Mouse (Mus musculus): ENCODE measurements at regions not wholly inside any gene's neighbourhood (a gene's known extent, or its start where the extent isn't known, plus 50 kb on each side); places are given as distances from the start of the nearest gene placed in this dataset.
"Not testable (repeated sequence)": the region's sequence is repeated elsewhere in the genome, so short reads cannot be mapped to it uniquely, and the experiment has no call there.

DNA sequence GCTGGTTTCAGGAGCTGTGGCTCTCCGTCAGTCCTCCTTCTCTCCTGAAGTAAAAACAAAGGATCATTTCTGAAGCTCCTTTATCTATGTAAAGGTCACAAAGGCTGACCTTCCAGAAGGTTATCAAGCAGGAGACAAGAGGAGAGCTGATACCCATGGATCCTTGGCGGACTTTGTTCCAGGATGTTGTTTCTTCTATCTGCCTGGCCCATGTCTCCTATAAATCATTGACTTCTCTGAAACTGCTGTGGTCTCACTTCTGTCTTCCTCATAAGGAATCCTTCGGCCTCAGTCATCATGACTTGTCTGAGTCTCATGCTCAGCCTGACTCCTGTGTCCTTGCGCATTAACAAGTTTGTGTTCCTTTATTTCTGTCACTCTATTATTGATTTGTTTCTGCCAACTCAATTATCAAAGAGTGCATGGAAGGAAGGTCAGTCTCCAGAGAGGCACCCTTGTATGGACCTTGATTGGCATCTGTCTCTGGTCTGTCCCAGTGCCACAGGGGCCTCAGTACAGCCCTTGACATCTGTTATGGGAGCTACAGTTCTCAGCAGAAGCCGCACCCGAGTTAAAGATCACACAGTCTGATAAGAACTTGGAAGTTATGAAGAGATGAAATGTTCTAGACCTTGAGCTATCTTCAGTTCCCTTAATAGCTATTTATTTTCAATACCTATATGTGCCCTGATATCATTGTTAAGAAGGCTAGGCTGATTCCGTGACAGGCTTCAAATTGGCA, 53.2 kb upstream of the Dazl start:
- Histone ChIP-seq H3K27me3 (ENCODE audit: control insufficient read depth, insufficient read depth, low read length) (no peaks in the 10 kb centered on the region), H3K4me2 (ENCODE audit: low read depth, low read length) (no peak overlapping the region), H3K36me3 (replicated peaks; ENCODE audit: control insufficient read depth, insufficient read depth, low read length) (no peaks in the 10 kb centered on the region), H3K4me3 (ENCODE audit: low read depth, low read length) (no peak overlapping the region), H3K27ac (ENCODE audit: low read depth) (no peak overlapping the region), H3K9me3 (replicated peaks; ENCODE audit: control insufficient read depth, low read length) (no peaks in the 10 kb centered on the region), H3K4me1 (ENCODE audit: control insufficient read depth, insufficient read depth) (no peaks in the 10 kb centered on the region), H3K9ac (replicated peaks; ENCODE audit: low read depth, low read length) (no peak overlapping the region)
- DNase-seq (ENCODE audit: low spot score) (no peak), ATAC-seq (ENCODE audit: insufficient read depth, low read depth) (no peak)
- TF ChIP-seq CTCF (IDR thresholded peaks at IDR 0.05; ENCODE audit: low read depth) (no peak), EP300 (IDR thresholded peaks at IDR 0.05; ENCODE audit: low read depth) (no peak)
- WGBS: 71% methylated on average over 7 of the region's 7 CpGs

DNA sequence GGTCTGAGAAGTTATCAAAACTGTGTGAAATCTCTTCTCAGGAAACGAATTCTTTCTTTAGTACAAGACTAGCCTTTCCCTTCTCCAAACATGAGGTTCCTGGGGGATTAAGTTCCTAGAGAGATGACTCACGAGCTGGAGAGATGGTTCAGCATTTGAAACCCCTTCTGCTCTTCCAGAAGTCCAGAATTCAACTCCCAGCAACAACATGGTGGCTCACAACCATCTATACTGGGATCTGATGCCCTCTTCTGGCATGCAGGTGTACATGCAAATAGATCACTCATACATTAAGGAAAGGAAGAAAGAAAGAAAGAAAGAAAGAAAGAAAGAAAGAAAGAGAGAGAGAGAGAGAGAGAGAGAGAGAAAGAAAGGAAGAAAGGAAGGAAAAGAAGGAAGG, 60.4 kb upstream of the Dazl start:
- H3K4me3 ChIP-seq (ENCODE audit: low read depth, low read length); ATAC-seq (ENCODE audit: insufficient read depth, low read depth); H3K27me3 ChIP-seq (ENCODE audit: control insufficient read depth, insufficient read depth, low read length); DNase-seq (ENCODE audit: low spot score); H3K9me3 ChIP-seq (replicated peaks; ENCODE audit: control insufficient read depth, low read length); H3K27ac ChIP-seq (ENCODE audit: low read depth); H3K36me3 ChIP-seq (replicated peaks; ENCODE audit: control insufficient read depth, insufficient read depth, low read length); H3K9ac ChIP-seq (replicated peaks; ENCODE audit: low read depth, low read length); H3K4me1 ChIP-seq (ENCODE audit: control insufficient read depth, insufficient read depth); H3K4me2 ChIP-seq (ENCODE audit: low read depth, low read length): not testable (repeated sequence)
- 58% methylated on average over 2 of the region's 2 CpGs for WGBS

DNA sequence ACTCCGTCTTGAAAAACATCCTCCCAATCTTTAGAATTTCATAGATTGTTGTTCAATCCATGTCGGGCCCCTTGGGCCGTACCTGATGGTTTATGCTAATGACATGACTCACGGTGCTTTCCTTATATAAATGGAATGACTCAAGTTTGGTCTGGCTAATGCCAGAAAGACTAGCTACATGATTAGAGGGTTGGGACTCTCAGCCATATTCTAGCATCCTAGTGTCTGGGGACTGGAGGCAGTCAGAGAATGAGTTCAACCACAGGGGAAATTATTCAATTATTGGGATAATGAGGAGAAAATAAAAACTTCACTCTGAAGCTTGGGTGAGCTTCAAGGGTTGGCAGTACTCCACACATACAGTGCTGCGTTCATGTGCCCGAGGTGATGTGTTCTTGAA, 60.9 kb upstream of the Dazl start:
- no peaks in the 10 kb centered on the region for H3K36me3 ChIP-seq (replicated peaks; ENCODE audit: control insufficient read depth, insufficient read depth, low read length)
- H3K9me3 ChIP-seq (replicated peaks; ENCODE audit: control insufficient read depth, low read length): no peaks in the 10 kb centered on the region
- H3K4me1 ChIP-seq (ENCODE audit: control insufficient read depth, insufficient read depth): no peaks in the 10 kb centered on the region
- no peak for DNase-seq (ENCODE audit: low spot score)
- no peaks in the 10 kb centered on the region for H3K27me3 ChIP-seq (ENCODE audit: control insufficient read depth, insufficient read depth, low read length)
- H3K9ac ChIP-seq (replicated peaks; ENCODE audit: low read depth, low read length): no peak overlapping the region
- H3K4me3 ChIP-seq (ENCODE audit: low read depth, low read length): no peak overlapping the region
- H3K27ac ChIP-seq (ENCODE audit: low read depth): no peak overlapping the region
- TF ChIP-seq CTCF (IDR thresholded peaks at IDR 0.05; ENCODE audit: low read depth) (no peak), EP300 (IDR thresholded peaks at IDR 0.05; ENCODE audit: low read depth) (no peak)
- no peak overlapping the region for H3K4me2 ChIP-seq (ENCODE audit: low read depth, low read length)
- WGBS: 88% methylated on average over 6 of the region's 6 CpGs
- no peak for ATAC-seq (ENCODE audit: insufficient read depth, low read depth)

DNA sequence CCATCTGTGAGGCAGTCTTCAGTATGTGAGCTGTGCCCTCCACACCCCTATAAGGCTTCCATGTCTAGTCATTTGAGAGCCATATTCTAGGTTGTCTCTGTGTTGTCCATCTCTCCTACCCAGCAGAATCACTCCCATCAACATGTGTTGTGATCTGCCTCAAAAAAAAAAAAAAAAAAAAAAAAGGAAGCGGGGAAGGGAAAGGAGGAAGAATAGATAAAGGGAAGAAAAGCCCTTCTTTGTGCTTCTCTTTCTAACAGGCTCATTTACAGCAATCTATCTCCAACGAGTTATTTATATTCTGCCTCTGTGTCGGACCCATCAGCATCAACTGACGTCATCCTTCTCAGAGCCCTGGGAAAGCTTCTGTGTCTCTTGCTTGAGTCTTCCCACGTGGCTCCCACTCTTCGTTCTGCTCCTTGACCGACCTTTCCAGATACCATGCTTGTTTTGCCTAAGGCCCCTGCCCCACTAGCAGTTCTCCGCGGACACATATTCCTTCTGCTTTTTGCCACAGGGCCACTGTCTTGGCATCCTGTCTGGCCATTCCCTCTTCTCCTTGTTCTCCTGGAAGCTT, 68.3 kb upstream of the Dazl start:
- no peak for TF ChIP-seq EP300 (IDR thresholded peaks at IDR 0.05; ENCODE audit: low read depth)
- no peak for TF ChIP-seq CTCF (IDR thresholded peaks at IDR 0.05; ENCODE audit: low read depth)
- Histone ChIP-seq H3K36me3 (replicated peaks; ENCODE audit: control insufficient read depth, insufficient read depth, low read length) (no peaks in the 10 kb centered on the region), H3K4me2 (ENCODE audit: low read depth, low read length) (no peak overlapping the region), H3K27ac (ENCODE audit: low read depth) (no peak overlapping the region), H3K9me3 (replicated peaks; ENCODE audit: control insufficient read depth, low read length) (no peaks in the 10 kb centered on the region), H3K4me3 (ENCODE audit: low read depth, low read length) (no peak overlapping the region), H3K4me1 (ENCODE audit: control insufficient read depth, insufficient read depth) (0 out of 2 replicates have a peak, but pooled peaks cover 9% of the 10 kb centered on the region), H3K9ac (replicated peaks; ENCODE audit: low read depth, low read length) (no peak overlapping the region), H3K27me3 (ENCODE audit: control insufficient read depth, insufficient read depth, low read length) (no peaks in the 10 kb centered on the region)
- ATAC-seq (ENCODE audit: insufficient read depth, low read depth) (no peak), DNase-seq (ENCODE audit: low spot score) (no peak)
- 44% methylated on average over 9 of the region's 9 CpGs for WGBS

DNA sequence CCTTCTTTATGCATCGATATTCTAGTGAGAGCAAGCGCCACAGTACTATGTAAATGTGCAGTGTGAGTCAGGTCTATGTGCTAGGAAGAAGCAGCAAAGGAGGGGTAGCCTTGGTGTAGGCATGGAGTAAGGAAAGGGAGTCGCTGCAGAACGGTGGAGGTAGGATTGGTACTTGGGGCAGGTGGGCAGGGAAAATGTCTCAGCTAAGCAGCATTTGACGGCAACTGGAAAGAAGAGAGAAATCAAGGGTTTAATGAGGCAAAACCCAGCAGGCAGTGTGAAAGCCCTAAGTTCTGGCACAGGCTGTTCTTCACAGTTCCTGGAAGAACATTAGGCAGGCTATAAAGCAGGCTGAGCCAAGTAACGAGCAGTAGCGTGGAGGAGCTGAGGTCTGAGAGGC, 72.0 kb upstream of the Dazl start:
- H3K27ac ChIP-seq (ENCODE audit: low read depth): no peak overlapping the region
- 91% methylated on average over 7 of the region's 7 CpGs for WGBS
- no peaks in the 10 kb centered on the region for H3K36me3 ChIP-seq (replicated peaks; ENCODE audit: control insufficient read depth, insufficient read depth, low read length)
- H3K9ac ChIP-seq (replicated peaks; ENCODE audit: low read depth, low read length): no peak overlapping the region
- H3K9me3 ChIP-seq (replicated peaks; ENCODE audit: control insufficient read depth, low read length): no peaks in the 10 kb centered on the region
- no peak overlapping the region for H3K4me3 ChIP-seq (ENCODE audit: low read depth, low read length)
- H3K4me2 ChIP-seq (ENCODE audit: low read depth, low read length): no peak overlapping the region
- ATAC-seq (ENCODE audit: insufficient read depth, low read depth): no peak
- no peaks in the 10 kb centered on the region for H3K27me3 ChIP-seq (ENCODE audit: control insufficient read depth, insufficient read depth, low read length)
- TF ChIP-seq EP300 (IDR thresholded peaks at IDR 0.05; ENCODE audit: low read depth): no peak
- no peak for TF ChIP-seq CTCF (IDR thresholded peaks at IDR 0.05; ENCODE audit: low read depth)
- DNase-seq (ENCODE audit: low spot score): no peak
- H3K4me1 ChIP-seq (ENCODE audit: control insufficient read depth, insufficient read depth): 0 out of 2 replicates have a peak, but pooled peaks cover 9% of the 10 kb centered on the region

DNA sequence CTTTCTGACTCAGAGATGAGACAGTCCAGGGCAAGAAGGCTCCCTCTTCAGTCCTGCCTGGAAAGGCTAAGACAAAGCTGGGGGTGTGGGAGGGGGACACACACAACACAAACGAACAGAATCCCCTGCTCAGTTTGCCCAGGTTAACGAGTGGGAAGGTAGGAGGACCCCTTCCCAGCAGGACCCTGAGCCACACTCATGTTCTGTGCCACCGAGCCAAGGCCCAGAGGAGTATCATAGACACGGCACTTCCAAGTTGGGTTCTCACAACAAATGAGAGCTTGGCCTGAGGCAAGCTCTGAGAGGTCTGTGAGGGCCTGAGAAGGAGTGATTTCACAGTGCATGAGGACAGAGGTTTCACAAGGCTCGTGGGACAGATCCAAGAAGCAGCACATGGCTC, 72.7 kb upstream of the Dazl start:
- ATAC-seq (ENCODE audit: insufficient read depth, low read depth): no peak
- no peaks in the 10 kb centered on the region for H3K36me3 ChIP-seq (replicated peaks; ENCODE audit: control insufficient read depth, insufficient read depth, low read length)
- WGBS: 69% methylated on average over 5 of the region's 5 CpGs

More for the DNA sequence above, 72.7 kb upstream of the Dazl start:
- 0 out of 2 replicates have a peak, but pooled peaks cover 9% of the 10 kb centered on the region for H3K4me1 ChIP-seq (ENCODE audit: control insufficient read depth, insufficient read depth)
- H3K4me2 ChIP-seq (ENCODE audit: low read depth, low read length): no peak overlapping the region
- no peak overlapping the region for H3K9ac ChIP-seq (replicated peaks; ENCODE audit: low read depth, low read length)
- no peak for TF ChIP-seq EP300 (IDR thresholded peaks at IDR 0.05; ENCODE audit: low read depth)
- no peak overlapping the region for H3K27ac ChIP-seq (ENCODE audit: low read depth)
- no peak overlapping the region for H3K4me3 ChIP-seq (ENCODE audit: low read depth, low read length)
- DNase-seq (ENCODE audit: low spot score): no peak
- no peaks in the 10 kb centered on the region for H3K9me3 ChIP-seq (replicated peaks; ENCODE audit: control insufficient read depth, low read length)
- H3K27me3 ChIP-seq (ENCODE audit: control insufficient read depth, insufficient read depth, low read length): no peaks in the 10 kb centered on the region
